Mouse (Mus musculus): Measurements from ENCODE around the gene Spin2g. TPM values are rescaled to one million over a fixed set of nuclear protein-coding genes. Genes with fewer than 3 reads are reported as not detected.
"Not testable (repeated sequence)": the region's sequence is repeated elsewhere in the genome, so short reads cannot be mapped to it uniquely, and the experiment has no call there.

Spin2g gene
- polyA plus RNA-seq (2015; fragmentation: Nextera tagmentation; extraction: Ambion mirVana) = not detected in 2 replicates

DNA sequence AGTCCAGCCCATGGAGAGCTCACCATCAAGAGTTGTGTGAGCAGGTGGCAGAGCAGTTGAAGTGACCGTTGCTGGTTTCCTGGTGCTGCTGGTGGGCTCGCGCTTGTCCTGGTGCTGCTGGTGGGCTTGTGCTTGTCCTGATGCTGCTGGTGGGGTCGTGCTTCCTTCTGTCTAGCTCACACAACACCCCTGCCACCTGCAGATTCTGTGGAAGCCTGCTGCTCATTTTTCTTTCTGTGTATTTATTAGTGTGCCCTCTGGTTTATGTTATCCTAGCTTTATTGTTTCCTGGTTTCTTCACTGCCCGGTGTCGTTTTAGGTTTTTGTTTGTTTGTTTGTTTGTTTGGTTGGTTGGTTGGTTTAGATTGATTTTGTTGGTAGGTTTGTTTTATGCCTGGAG, at the start of gene Spin2g:
Gene Spin2g (minus strand): TSS at position 101 of the 400 bp plus-strand sequence.
- H3K4me1 ChIP-seq (replicated peaks); H3K9me3 ChIP-seq (replicated peaks); H3K36me3 ChIP-seq; H3K27ac ChIP-seq; H3K27me3 ChIP-seq; H3K9ac ChIP-seq; ATAC-seq (replicated peaks; ENCODE audit: insufficient number of reproducible peaks, insufficient read depth, low FRiP score, low read depth); H3K4me2 ChIP-seq; H3K4me3 ChIP-seq: not testable (repeated sequence)
- WGBS = 83% methylated on average over 6 of the region's 6 CpGs

Other genes with a start within 250 kb of the Spin2g start
- gene Btbd35f9, start 77.2 kb downstream of the Spin2g start, polyA plus RNA-seq (2015; fragmentation: Nextera tagmentation; extraction: Ambion mirVana) = not detected in 2 replicates
- not detected in 2 replicates for gene Btbd35f8, start 211.8 kb upstream of the Spin2g start, polyA plus RNA-seq (2015; fragmentation: Nextera tagmentation; extraction: Ambion mirVana)